In the genomic region with DNA sequence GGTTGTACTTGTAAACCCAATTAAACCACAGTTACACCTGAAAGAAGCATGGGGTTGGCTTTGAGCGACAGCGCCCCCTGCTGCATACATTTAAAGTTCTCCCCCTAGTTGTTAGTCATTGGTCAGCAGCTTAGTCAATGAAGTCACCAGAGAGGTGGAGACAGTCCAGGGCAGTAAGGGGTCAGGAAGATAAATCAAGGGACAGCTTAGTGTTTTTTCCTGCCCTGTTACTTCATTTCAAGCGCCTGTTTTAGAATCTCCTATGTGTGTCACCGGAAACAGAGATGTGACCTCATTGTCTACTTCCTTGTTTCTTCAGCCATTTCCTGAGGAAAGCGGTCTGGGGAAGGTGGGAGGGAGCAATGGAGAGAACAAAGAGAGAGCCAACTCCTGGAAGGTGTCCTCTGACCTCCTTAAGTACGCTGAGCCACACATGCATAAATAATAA, we compare ENCODE assay signal across 9 mouse cellular contexts. TPM values are rescaled to one million over a fixed set of nuclear protein-coding genes. Genes with fewer than 3 reads are reported as not detected.
DNase-seq lines count a peak whose midpoint lies in the region; ATAC-seq lines count a peak whose summit lies in the region.
"Had no signal": no experiment of that assay in that cellular context is flagged by ENCODE, and none has a peak within 500 bp of the region (broad histone marks: within the 10 kb centered on the region; RNA-seq: fewer than 3 reads in every experiment).

No protein-coding gene starts in this region.

- peaks cover 37% of the 10 kb centered on the region for H3K4me1 ChIP-seq in heart, embryonic 13.5 days
- peaks cover 56% of the 10 kb centered on the region for H3K4me1 ChIP-seq in megakaryocyte, embryonic 14.5 days

- peak; percentile 71; the same call in 1 of the 2 replicates for ATAC-seq in heart, embryonic 13.5 days (ENCODE audit: extremely low read depth, insufficient number of reproducible peaks, low FRiP score, low TSS enrichment)

- DNase-seq in layer of hippocampus, postnatal 10 days (ENCODE audit: low spot score in 2 of 2), result peak; percentile 56 to 67
- no peak for DNase-seq in layer of hippocampus, postnatal 14 days (ENCODE audit: low spot score in 2 of 2)
- peak; percentile 63 for DNase-seq in MN1 (ENCODE audit: low spot score)
- DNase-seq in cerebellum, postnatal 25 days, result peak; percentile 70 to 79
- peak; percentile 88 to 92 for DNase-seq in kidney, postnatal 25 days
- peak; percentile 70 to 74 for DNase-seq in thymus, postnatal 36 days

- no peaks in the 10 kb centered on the region for H3K27me3 ChIP-seq in heart, embryonic 13.5 days (replicated peaks)
- no peaks in the 10 kb centered on the region for H3K27me3 ChIP-seq in megakaryocyte, embryonic 14.5 days (replicated peaks)
- H3K27me3 ChIP-seq: embryonic facial prominence, embryonic 12.5 days had no signal

- peak overlapping the region; percentile 69 for H3K27ac ChIP-seq in heart, embryonic 13.5 days (replicated peaks)
- H3K27ac ChIP-seq: embryonic facial prominence, embryonic 12.5 days had no signal

- WGBS in heart, embryonic 13.5 days, result 15% methylated on average over 6 of the region's 6 CpGs

- no peak overlapping the region for H3K4me2 ChIP-seq in heart, embryonic 13.5 days
- H3K4me2 ChIP-seq: embryonic facial prominence, embryonic 12.5 days had no signal

- H3K4me3 ChIP-seq in heart, embryonic 13.5 days, result no peak overlapping the region
- H3K4me3 ChIP-seq in megakaryocyte, embryonic 14.5 days (replicated peaks), result peak overlapping the region; percentile 3
- H3K4me3 ChIP-seq: embryonic facial prominence, embryonic 12.5 days had no signal

- no peak overlapping the region for H3K9ac ChIP-seq in heart, embryonic 13.5 days
- H3K9ac ChIP-seq: embryonic facial prominence, embryonic 12.5 days had no signal

- H3K36me3 ChIP-seq in heart, embryonic 13.5 days, result no peaks in the 10 kb centered on the region
- H3K36me3 ChIP-seq in megakaryocyte, embryonic 14.5 days (replicated peaks; ENCODE audit: low read length), result no peaks in the 10 kb centered on the region
- H3K36me3 ChIP-seq: embryonic facial prominence, embryonic 12.5 days had no signal

- no peaks in the 10 kb centered on the region for H3K9me3 ChIP-seq in heart, embryonic 13.5 days
- H3K9me3 ChIP-seq in megakaryocyte, embryonic 14.5 days, result no peaks in the 10 kb centered on the region
- H3K9me3 ChIP-seq: embryonic facial prominence, embryonic 12.5 days had no signal

RNA-seq across cellular contexts. Expression of a gene that starts 2.0 kb away (rescaled TPM):
- 100 to 1,000 TPM; 212 to 255 TPM for total RNA-seq in layer of hippocampus, postnatal 10 days (2021)
- 100 to 1,000 TPM; 258 to 259 TPM for total RNA-seq in layer of hippocampus, postnatal 14 days (2021)
- 73.1 and 73.4 TPM in 2 replicates for polyA plus RNA-seq in heart, embryonic 13.5 days (2015; fragmentation: Nextera tagmentation; extraction: Ambion mirVana)
- polyA plus RNA-seq in megakaryocyte, embryonic 14.5 days (2012; ENCODE audit: insufficient read depth, low replicate concordance), result 302 and 446 TPM in 2 replicates

RNA-seq across cellular contexts. Expression of a gene that starts 28.1 kb away (rescaled TPM):
- 100 to 1,000 TPM; 123 to 129 TPM for total RNA-seq in layer of hippocampus, postnatal 10 days (2021)
- total RNA-seq in layer of hippocampus, postnatal 14 days (2021), result 100 to 1,000 TPM; 110 to 120 TPM
- polyA plus RNA-seq in heart, embryonic 13.5 days (2015; fragmentation: Nextera tagmentation; extraction: Ambion mirVana), result 173 and 202 TPM in 2 replicates
- 111 and 307 TPM in 2 replicates for polyA plus RNA-seq in megakaryocyte, embryonic 14.5 days (2012; ENCODE audit: insufficient read depth, low replicate concordance)

RNA-seq across cellular contexts. Expression of a gene that starts 49.2 kb away (rescaled TPM):
- total RNA-seq in layer of hippocampus, postnatal 10 days (2021), result not detected
- not detected for total RNA-seq in layer of hippocampus, postnatal 14 days (2021)
- polyA plus RNA-seq in heart, embryonic 13.5 days (2015; fragmentation: Nextera tagmentation; extraction: Ambion mirVana), result not detected in 2 replicates
- polyA plus RNA-seq in megakaryocyte, embryonic 14.5 days (2012; ENCODE audit: insufficient read depth, low replicate concordance), result not detected in 2 replicates
- polyA plus RNA-seq: embryonic facial prominence, embryonic 12.5 days had no signal

RNA-seq across cellular contexts. Expression of a gene that starts 50.2 kb away (rescaled TPM):
- 10 to 100 TPM; 79.9 to 81.8 TPM for total RNA-seq in layer of hippocampus, postnatal 10 days (2021)
- 10 to 100 TPM; 77.3 to 81.8 TPM for total RNA-seq in layer of hippocampus, postnatal 14 days (2021)
- polyA plus RNA-seq in heart, embryonic 13.5 days (2015; fragmentation: Nextera tagmentation; extraction: Ambion mirVana), result 33.1 and 34.1 TPM in 2 replicates
- polyA plus RNA-seq in megakaryocyte, embryonic 14.5 days (2012; ENCODE audit: insufficient read depth, low replicate concordance), result 26.1 and 51.5 TPM in 2 replicates

RNA-seq across cellular contexts. Expression of a gene that starts 50.9 kb away (rescaled TPM):
- 100 to 1,000 TPM; 117 to 126 TPM for total RNA-seq in layer of hippocampus, postnatal 10 days (2021)
- 100 to 1,000 TPM in 1 of 2 experiments, 10 to 100 TPM in 1; 96.1 to 113 TPM for total RNA-seq in layer of hippocampus, postnatal 14 days (2021)
- polyA plus RNA-seq in heart, embryonic 13.5 days (2015; fragmentation: Nextera tagmentation; extraction: Ambion mirVana), result 131 and 150 TPM in 2 replicates
- 18.1 and 152 TPM in 2 replicates for polyA plus RNA-seq in megakaryocyte, embryonic 14.5 days (2012; ENCODE audit: insufficient read depth, low replicate concordance)

Comparison
In these comparisons a context has a peak if more than half of its experiments do, and no peak if none do; other contexts are left out.
1. DNase-seq: peak in layer of hippocampus, postnatal 10 days (2 of 2), MN1 (single experiment), cerebellum, postnatal 25 days (2 of 2), kidney, postnatal 25 days (2 of 2) and thymus, postnatal 36 days (2 of 2); none in layer of hippocampus, postnatal 14 days (0 of 2).